Mouse (Mus musculus) cerebellum, postnatal 36 days (tissue): ENCODE results near the gene Abcb1b.
A peak's percentile ranks its signal among the peaks of the same experiment; 100 is the strongest.
"Not testable (repeated sequence)": the region's sequence is repeated elsewhere in the genome, so short reads cannot be mapped to it uniquely, and the experiment has no call there.

Experiments used
- DNase-seq, 2 experiments: peaks; one replicate each; pipeline ENCODE4 v3.0.0; 2021 to 2022; ENCODE audit warnings: mixed read lengths in 2 of 2

Gene Abcb1b

DNA sequence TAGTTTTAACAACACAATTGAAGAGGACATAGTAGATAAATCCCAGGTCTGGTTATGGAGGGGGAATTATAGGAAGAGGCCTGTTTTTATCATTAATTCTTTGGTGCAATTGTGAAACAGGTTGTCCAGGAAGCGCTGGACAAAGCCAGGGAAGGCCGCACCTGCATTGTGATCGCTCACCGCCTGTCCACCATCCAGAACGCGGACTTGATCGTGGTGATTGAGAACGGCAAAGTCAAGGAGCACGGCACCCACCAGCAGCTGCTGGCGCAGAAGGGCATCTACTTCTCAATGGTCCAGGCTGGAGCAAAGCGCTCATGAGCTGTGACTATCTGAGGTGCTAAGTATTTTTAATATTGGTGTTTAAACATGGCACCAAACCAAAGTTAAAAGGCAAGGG lies 67.7 kb downstream of the Abcb1b start:
- not testable (repeated sequence) for DNase-seq

DNA sequence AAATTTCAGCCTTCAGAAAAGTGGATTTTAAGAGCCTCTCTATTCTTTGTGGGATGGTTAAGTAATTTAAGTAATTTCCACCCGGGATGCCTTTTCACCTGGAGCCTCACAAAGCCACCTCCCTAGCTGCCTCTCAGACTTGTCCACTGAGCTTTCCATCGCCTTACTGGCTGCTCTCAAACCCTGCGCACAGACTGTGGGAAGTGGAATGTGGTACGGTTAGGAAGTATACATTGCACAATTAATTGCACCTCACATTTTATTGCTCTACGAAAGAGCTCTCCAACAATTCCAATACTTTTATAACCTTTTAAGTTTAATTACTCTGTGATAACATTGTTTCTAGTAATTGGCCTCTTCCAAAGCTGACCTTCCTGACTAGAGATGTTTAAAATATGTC lies 68.4 kb downstream of the Abcb1b start:
- no peak for DNase-seq

DNA sequence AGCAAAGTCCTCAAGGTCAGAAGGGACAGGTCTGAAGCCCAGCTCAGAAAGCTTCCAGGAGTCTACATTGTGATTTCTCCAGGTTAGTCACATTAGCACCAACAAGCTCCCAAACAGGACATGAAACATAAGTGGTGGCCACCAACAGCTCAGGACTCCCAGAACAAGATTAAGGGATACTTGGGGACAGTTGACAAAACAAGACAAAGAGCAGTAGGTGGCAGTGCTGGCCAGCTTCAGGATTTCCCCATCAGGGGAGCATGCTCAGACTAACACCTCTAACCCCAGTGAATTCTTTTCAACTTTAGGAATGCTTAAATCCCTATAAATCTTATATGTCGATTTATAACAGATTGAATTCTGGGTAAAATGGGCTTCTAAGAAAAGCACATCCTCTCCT lies 70.1 kb downstream of the Abcb1b start:
- DNase-seq = peak in 1 of 2 experiments; percentile 6

DNA sequence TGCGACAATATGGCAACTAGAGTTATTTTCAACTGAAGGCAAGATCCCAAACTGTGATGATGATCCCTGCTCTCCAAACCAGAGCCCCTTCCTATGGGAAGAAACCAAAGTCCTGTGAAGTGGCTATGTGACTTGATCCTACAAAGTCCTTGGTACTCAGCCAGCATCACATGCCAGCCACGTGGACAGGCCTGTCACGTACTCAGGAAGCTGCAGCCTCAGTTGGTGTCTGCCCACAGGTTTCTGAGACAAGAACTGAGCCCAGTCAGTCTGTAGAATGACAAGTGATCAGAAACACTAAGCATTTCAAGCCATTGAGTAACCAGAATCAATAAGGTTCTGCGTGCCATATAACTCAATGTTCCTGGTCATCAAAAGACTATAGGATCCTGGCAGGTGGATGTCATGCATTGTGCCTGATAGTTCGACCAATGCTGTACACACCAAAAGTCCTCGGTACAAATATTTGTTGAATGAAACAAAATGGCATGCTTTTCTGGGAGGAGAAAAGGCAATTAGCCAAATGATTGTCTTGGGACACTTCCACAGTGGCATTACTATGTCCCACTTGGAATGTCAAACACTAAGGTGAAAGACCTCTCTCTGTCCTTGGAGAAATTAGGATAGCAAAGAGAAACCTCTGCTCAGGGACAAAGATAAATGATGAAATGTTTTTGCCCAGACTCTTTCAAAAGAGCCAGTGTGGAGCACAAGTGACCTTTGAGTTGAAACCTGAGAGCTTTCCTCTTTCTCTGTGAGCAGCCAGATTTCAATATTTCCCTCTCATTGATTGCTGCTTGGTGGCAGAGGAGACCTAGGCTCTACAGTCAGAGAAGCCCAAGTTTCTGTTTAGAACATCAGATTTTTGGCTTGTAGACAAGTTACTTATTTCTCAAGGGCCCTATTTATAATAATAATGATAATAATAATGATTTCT lies 75.3 kb downstream of the Abcb1b start:
- no peak for DNase-seq

DNA sequence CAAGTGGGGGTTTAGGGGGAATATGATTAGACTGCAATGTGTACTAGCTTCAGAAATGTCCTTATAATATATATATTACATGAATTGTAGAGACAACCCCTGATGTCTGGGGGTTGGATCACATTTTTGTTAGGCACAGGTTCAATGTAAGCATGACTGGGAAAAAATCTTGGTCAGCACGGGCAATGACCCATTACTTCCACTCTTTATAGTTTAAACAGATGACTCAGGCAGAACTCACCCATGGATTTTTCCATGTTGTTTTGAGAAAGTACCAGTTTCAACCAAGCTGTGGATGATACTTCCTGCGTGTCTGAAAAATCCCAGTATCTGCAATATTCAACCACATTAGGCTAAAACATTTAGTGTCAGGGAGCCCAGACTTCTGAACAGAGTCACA lies 79.1 kb downstream of the Abcb1b start:
- DNase-seq = no peak

DNA sequence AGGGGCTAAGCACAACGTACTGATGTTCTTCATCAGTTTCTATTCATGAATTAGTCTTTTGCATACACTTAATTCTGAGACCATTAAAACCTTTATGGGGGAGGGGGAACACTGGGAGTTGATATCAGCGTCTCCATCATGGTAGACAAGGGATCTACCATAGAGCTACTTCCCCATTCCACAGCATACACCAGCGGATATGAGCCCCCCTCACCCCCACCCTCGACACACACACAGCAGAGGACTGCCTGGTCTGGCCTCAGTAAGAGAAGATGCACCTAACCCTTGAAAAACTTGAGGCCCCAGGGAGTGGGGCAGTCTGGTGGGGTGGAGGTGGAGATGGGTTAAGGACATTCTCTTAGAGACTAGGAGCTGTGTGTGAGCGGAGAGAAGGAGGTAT lies 79.9 kb downstream of the Abcb1b start:
- DNase-seq = no peak

DNA sequence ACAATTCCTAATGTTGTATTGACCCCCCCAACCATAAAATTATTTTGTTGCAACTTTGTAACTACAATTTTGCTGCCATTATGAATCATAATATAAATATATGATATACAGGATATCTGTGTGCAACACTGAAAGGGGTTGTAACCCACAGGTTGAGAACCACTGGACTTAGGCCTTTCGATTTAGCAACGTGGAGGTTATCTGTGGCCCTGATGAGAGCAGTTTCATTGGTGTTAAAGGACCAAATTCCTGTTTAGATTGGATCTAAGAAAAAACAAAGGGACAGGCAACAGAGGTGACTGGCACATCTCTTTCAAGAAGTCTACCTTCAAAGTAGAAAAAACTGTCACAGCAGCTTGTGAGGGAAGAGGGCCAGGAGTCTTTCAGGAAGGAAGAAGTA lies 87.9 kb downstream of the Abcb1b start:
- no peak for DNase-seq

DNA sequence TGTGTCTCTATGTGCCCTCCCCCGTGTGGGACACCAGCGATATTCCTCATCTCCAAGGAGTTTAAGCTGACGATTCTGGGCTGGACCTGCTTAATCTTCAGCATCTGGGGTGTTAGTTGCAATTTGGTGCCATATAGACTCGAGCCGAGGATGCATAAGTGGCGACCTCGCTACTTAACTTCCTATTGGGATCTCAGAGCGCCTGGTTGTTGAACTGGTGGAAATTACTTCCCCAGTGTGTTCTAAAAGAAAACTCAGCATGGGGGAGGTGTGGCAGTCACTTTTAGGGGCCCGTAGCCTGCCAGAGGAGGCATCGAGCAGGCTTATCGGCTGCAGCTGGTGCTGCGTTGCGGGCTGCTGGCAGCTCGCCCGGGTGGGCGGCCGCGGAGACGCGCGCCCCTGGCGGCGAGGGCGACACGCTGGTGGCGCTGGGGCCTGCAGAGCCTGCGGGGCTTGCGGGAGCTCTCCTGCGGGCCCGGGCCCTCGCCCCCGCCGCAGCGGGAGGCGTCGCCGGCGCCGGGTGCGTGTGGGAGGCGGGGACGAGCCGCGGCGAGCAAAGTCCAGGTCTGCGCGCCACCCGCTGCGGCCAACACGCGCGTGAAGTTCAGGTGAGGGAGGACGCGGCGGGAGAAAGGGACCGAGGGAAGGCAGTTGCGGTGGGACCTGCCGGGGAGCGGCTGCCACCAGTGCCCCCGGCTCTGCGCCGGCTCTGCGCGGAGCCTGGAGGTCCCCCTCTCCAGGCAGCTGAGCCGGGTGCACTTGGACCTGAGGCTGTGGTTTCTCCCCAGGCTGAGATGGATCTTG lies 95.6 kb downstream of the Abcb1b start, which contains the start of gene Abcb4:
Gene Abcb4 (plus strand): TSS at position 418 of the 804 bp plus-strand sequence.
- DNase-seq = peak; percentile 35 to 42

DNA sequence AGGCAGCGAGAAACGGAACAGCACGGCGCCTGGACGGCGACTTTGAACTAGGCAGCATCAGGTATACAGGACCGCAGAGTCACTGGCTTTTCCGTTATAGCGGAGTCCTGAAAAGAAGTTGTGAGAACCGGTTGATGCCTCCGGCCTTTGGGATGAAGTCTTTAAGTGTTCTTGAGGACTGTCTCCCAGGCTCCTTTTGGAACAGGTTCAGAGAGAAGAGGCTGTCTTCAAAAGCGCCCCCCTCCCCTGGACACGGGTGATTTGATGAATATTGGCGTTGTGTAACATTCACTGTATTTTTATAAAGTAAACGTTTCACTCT lies 96.1 kb downstream of the Abcb1b start:
- DNase-seq = no peak

DNA sequence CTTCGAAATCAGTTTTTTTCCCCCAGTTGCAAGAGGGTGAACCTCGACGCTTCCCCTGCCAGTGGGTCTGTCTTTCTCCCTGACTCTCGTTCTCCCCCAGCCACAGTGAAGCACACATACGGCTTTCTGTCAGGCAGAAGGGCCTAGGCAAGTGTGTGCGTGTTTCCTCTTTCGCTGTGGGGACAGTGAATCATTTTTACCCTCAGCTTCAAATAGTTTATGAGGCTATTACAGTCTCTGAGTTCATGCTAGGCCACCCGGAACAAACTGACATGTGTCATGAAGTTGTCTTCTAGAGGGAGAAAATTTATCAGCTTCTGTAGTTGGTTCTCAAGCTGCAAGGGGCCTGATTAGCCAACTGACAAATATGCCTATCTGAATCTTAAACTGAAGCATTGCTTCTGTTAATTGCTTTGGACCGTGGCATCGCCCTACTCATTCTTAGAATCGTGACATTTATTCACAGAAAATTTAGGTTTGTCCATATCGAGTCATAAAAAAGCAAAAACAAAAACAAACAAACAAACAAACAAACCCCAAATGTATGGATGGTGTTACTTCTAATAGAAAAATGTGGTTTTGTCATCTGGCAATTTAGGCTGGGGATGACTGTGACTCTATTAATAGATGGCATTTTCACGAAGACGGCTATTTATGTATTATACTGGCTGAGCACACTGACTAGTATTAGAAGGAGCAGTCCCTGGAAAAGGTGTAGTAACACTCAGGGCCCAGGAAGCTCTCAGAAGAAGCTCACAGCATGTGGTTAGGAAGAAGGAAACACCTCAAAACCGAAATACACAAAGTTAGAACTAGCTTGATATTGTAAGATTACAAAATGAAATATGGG lies 96.9 kb downstream of the Abcb1b start:
- no peak for DNase-seq

DNA sequence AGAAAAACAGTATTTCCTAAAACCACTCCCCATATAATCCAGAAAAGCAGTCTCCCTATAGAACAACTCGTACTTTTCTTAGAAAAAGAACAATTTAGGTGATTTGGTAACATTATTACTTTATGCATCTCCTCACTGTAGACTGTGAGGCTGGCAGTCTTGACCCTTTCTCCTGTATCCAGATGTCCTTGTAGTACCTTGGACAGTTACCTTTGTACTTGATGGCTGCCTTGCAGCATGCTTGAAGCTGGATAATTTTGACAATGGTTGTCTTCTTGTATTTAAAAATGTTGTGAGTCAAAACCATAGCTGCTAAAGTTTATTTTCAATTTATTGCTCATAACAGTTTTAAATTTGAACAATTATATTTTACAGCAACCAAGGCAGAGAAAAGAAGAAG lies 98.3 kb downstream of the Abcb1b start:
- DNase-seq = no peak

DNA sequence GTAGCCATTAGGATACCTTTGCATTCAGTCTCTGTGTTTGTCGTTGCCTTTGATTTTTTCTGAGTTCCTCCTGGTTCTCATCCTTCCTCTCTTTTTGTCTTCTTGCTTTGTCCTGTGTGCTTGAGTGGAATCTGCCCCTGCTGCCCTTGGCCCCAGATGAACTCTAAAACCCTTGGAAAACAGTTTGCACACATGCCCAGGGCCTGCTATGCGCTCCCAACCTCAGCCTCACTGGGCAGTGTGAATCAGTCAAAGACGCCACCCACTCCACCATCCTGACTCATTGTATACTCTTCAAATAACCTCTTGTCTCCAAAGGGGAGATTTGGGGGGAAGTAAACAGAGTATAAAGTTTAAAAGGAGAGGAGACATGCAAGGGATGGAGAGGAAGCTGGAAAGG lies 100.3 kb downstream of the Abcb1b start:
- no peak for DNase-seq

DNA sequence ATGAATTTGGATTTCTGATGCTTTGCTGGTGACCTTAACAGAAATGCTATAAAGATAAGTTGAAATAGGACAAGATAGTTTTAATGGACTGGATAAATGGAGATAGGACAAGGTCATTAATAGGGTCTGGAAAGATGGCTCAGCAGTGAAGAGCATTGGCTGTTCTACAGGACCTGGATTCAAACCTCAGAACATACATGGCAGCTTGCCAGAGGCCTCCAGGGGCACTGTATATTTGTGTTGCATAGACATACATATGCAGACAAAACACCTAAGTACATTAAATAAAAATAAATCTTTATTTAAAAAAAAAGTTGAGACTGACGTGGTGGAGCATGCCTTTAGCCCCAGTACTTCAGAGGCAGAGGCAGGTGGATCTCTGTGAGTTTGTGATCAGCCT lies 103.1 kb downstream of the Abcb1b start:
- DNase-seq = no peak

DNA sequence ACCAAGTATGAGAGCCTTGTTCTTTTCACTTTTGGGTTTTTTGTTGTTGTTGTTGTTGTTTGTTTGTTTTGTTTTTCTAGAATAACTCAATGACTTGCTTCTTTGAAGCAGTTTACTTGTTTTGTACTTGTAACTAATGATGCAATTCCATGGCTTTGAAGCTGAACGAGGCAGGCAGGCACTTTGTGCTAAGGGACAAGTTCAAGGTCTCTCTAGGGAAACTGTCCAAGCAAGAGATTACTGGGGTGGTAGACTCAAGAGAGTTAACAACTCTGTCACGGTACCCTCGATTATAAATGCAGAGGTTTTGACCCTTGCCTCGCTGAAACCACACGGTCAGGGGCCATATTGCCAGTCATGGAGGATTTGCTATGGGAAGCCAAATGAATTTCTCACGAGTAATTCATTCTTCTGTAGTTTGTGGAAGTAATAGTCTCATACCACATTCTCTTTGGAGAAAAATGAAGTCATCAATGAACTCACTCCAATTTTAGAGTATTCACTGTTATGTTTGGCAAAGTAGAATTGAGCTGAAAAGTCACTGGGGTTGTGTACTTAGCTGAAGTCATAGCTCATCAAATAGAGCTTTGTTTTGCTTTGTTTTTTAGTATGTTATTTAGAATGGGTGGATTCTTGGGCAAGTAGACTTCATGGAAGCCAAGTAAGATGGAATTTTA lies 104.3 kb downstream of the Abcb1b start:
- no peak for DNase-seq

DNA sequence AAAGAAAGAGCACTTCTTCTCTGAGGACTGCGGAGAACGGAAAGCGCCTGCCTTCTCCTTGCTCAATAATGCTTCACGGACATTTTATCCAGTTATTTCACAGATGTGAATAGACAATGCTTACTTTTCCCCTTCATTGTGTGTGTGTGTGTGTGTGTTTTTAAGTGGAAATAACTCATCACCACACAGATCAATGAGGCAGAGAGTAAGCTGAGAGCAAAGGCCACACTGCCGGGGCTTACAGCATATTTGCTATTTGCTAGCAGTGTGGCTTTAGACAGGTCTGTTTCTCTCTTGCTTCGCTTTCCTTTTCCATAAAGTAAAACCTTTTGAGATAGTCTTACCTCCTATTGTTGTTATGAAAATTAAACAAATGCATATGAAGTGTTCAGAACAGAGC lies 106.6 kb downstream of the Abcb1b start:
- no peak for DNase-seq

DNA sequence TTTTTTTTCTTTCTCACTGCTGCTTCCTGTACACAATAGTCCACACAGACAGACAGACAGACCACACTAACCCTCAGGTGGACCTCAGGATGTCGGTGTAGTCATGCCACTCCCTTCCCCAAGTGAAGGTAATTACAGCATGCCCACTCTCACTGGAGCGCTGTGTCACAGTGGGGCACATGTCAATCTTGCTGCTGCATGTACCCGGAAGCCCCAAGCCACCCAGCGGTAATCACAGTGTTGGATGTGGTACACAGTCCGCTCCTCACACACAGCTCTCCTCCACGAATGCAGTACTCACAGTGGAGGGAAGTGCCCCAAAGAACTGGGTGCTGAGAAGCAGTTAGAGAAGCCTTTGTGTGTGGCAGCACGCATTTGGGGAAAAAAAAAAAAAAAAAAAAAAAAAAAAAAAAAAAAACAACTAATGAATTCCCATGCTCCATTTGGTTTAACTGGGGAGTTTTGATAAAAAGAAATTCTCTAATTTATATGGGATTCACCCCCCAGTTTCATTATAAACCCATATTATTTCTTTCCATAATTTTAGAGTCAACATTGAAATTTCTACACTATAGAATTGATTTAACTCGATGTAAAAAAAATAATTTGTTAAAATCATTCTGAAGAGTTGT lies 113.7 kb downstream of the Abcb1b start:
- no peak for DNase-seq
